Mouse (Mus musculus): ENCODE data around the gene Erich3. TPM values are rescaled to one million over a fixed set of nuclear protein-coding genes. Genes with fewer than 3 reads are reported as not detected.

Erich3 gene
- polyA plus RNA-seq, 1 experiment, result not detected

DNA sequence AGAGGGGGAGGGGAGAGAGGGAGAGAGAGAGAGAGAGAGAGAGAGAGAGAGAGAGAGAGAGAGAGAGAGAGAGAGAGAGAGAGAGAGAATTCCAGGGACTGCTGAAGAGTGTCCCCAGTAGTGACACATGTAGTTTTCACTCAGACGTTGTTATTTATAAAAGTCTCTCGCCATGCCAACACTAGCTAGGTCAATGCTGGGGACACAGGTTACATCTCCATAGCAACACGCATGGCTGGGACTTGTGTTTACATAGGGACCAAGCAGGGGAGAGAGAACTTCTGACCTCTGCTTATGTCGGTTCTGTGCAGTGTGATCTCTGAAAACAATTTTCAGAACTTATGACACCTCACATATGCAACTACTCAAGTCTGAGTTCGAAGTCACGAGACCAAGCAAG, 9.4 kb upstream of the Erich3 start:
- Histone ChIP-seq H3K27ac (ENCODE audit: insufficient read depth, low read depth, low read length) (no peak overlapping the region), H3K36me3 (ENCODE audit: control insufficient read depth, insufficient read depth, low read length) (no peaks in the 10 kb centered on the region), H3K4me1 (ENCODE audit: control insufficient read depth, insufficient read depth, insufficient read length, low read length) (no peaks in the 10 kb centered on the region), H3K4me3 (ENCODE audit: low read depth, low read length) (no peak overlapping the region), H3K27me3 (ENCODE audit: control insufficient read depth, insufficient read depth, low read length) (no peaks in the 10 kb centered on the region)
- WGBS, result 44% methylated on average over 6 of the region's 6 CpGs
- TF ChIP-seq CTCF (IDR thresholded peaks at IDR 0.05; ENCODE audit: extremely low read depth, insufficient read length, insufficient replicate concordance, low read depth, low read length) (no peak), POLR2A (IDR thresholded peaks at IDR 0.05; ENCODE audit: low read depth, low read length) (no peak)

DNA sequence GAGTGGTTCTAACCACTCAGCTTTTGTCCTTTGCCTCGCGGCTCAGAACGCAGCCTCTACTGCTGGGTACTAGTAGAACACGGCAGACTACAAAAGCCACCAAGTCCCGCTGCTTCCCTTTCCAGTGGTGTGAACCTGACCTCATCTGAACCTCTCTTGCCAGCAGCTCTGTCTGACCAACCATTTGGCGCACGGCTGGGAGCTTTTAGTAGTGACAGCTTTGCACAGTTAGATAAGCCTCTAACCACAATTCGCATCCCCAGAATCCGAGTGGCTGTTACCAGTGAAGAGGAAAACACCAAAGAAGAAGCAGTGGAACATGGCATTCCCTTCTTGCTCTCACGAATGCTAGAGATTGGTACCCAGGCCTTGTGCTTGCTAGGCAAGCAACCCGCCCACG, 8.8 kb upstream of the Erich3 start:
- WGBS, result 73% methylated on average over 12 of the region's 12 CpGs
- TF ChIP-seq POLR2A (IDR thresholded peaks at IDR 0.05; ENCODE audit: low read depth, low read length) (no peak), CTCF (IDR thresholded peaks at IDR 0.05; ENCODE audit: extremely low read depth, insufficient read length, insufficient replicate concordance, low read depth, low read length) (no peak)
- no peaks in the 10 kb centered on the region for H3K36me3 ChIP-seq (ENCODE audit: control insufficient read depth, insufficient read depth, low read length)

DNA sequence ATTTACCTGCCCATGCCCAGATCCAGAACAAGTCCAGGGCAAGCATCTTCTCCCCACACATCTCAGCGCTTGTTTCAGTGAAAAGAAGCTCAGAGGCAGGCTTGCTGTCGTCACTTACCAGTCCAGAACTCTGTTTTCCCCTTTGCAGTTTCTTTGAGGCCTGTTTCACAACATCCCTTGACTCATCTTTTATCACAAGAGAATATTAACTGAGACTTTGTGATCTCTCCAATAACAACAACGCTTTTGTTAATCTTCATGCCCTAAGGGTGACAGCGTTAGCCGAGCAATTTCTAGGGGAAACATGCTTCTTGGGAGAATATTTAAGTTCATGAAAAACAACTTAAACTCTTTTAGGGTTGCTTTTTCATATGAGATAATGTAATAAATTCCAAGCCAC, 7.9 kb upstream of the Erich3 start:
- no peak overlapping the region for H3K4me3 ChIP-seq (ENCODE audit: low read depth, low read length)
- 86% methylated on average over 5 of the region's 5 CpGs for WGBS
- TF ChIP-seq CTCF (IDR thresholded peaks at IDR 0.05; ENCODE audit: extremely low read depth, insufficient read length, insufficient replicate concordance, low read depth, low read length), result no peak
- TF ChIP-seq POLR2A (IDR thresholded peaks at IDR 0.05; ENCODE audit: low read depth, low read length), result no peak

More for the DNA sequence above, 8.8 kb upstream of the Erich3 start:
- Histone ChIP-seq H3K4me3 (ENCODE audit: low read depth, low read length) (no peak overlapping the region), H3K27ac (ENCODE audit: insufficient read depth, low read depth, low read length) (no peak overlapping the region), H3K27me3 (ENCODE audit: control insufficient read depth, insufficient read depth, low read length) (no peaks in the 10 kb centered on the region), H3K4me1 (ENCODE audit: control insufficient read depth, insufficient read depth, insufficient read length, low read length) (no peaks in the 10 kb centered on the region)

DNA sequence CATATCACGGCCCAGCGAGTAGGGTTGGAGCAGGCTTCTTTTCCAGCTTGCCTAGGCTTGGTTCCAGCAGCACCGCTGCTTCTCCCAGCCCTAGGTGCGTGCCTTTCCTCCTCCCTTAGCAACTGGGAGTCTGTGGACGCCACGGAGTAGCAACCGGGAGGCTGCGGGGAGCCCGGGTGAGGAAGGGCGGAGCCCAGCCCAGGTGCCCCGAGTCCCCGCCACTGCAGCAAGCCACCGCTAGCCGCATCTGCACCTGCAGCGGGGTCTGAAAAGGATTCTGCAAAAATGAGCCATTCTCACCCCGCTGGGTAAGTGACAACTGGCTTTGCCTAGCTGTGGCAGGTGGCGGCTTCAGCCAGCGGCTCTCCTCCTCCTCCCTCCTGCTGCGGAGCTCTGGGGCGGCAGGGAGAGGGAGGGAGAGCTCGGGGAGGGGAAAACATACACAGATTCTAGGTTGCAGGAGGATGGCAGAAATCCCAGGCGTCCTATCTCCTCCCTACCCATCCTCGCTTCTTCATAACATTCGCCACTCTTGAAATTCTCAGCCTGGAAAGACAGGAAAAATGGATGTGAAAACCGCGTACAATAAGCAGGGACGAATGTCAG, 420 bp downstream of the Erich3 start:
- H3K27me3 ChIP-seq (ENCODE audit: control insufficient read depth, insufficient read depth, low read length), result peaks cover 12% of the 10 kb centered on the region; the same call in 1 of the 2 replicates
- no peaks in the 10 kb centered on the region for H3K36me3 ChIP-seq (ENCODE audit: control insufficient read depth, insufficient read depth, low read length)
- WGBS, result 8% methylated on average over 26 of the region's 27 CpGs
- no peak for TF ChIP-seq POLR2A (IDR thresholded peaks at IDR 0.05; ENCODE audit: low read depth, low read length)
- no peaks in the 10 kb centered on the region; the same call in 1 of the 2 replicates for H3K4me1 ChIP-seq (ENCODE audit: control insufficient read depth, insufficient read depth, insufficient read length, low read length)
- H3K4me3 ChIP-seq (ENCODE audit: low read depth, low read length), result no peak overlapping the region
- H3K27ac ChIP-seq (ENCODE audit: insufficient read depth, low read depth, low read length), result no peak overlapping the region

More for the DNA sequence above, 7.9 kb upstream of the Erich3 start:
- H3K27ac ChIP-seq (ENCODE audit: insufficient read depth, low read depth, low read length), result no peak overlapping the region
- no peaks in the 10 kb centered on the region for H3K4me1 ChIP-seq (ENCODE audit: control insufficient read depth, insufficient read depth, insufficient read length, low read length)
- no peaks in the 10 kb centered on the region for H3K36me3 ChIP-seq (ENCODE audit: control insufficient read depth, insufficient read depth, low read length)
- no peaks in the 10 kb centered on the region for H3K27me3 ChIP-seq (ENCODE audit: control insufficient read depth, insufficient read depth, low read length)

DNA sequence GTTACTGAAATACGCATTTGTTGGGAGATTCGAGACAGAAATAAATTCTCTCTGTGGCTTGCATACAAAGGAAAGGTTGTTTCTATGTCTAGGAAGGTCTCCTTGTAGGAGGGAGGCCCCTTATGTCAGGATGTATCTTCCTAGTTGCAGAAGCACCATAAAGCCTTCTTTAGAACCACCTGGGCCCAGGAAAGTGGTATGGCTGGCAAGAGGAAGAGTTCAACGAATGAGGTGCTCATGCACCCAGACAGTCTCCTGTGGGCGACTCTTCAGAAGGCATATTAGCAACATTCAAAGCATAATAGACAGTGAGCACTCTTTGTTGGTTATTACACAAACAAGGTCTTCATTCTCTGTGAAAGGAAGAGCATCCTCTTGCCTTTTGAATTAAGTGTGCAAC, 977 bp downstream of the Erich3 start:
- TF ChIP-seq CTCF (IDR thresholded peaks at IDR 0.05; ENCODE audit: extremely low read depth, insufficient read length, insufficient replicate concordance, low read depth, low read length) (no peak), POLR2A (IDR thresholded peaks at IDR 0.05; ENCODE audit: low read depth, low read length) (no peak)
- Histone ChIP-seq H3K4me3 (ENCODE audit: low read depth, low read length) (no peak overlapping the region), H3K27ac (ENCODE audit: insufficient read depth, low read depth, low read length) (no peak overlapping the region), H3K4me1 (ENCODE audit: control insufficient read depth, insufficient read depth, insufficient read length, low read length) (no peaks in the 10 kb centered on the region; the same call in 1 of the 2 replicates), H3K36me3 (ENCODE audit: control insufficient read depth, insufficient read depth, low read length) (no peaks in the 10 kb centered on the region), H3K27me3 (ENCODE audit: control insufficient read depth, insufficient read depth, low read length) (peaks cover 12% of the 10 kb centered on the region; the same call in 1 of the 2 replicates)
- 48% methylated on average over 4 of the region's 4 CpGs for WGBS

DNA sequence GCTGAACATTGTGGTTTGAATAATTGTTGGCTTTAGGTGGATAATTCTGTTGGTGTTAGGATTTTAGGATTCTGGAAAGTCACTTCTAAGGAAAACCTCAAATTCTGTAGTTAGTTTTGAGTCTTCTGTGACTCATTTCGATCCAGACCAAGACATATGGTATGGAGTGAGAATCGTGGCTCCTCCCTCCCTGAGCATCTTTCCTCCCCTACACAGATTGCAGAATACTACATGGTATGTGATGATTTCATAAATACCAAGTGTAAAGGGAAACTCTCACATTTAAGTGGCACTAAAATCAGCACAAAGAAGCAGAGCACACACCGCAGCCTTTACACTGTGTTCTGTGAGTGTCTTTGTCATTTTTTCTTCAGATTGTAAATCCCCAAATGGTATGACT, 4.8 kb downstream of the Erich3 start:
- 79% methylated on average over 3 of the region's 3 CpGs for WGBS

DNA sequence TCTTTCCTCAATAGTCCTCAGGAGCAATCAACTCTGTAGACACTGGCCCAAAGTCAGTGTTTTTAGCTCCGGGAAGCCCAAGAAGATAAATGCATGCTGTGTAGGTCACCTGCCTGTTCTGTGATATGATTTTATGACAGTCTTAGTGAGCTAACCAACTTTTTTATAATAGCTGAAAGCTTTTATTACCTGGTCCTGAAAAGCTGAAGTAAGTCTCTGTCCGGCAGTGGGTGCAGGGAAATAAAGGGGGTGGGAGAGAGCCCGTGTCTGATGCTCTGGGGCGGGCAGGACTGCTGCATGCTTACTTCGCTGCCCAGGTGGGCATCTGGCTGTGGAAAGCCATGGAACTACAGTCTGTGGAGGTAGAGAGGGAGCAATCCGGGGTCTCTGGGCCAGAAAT, 6.9 kb downstream of the Erich3 start:
- no peaks in the 10 kb centered on the region for H3K4me1 ChIP-seq (ENCODE audit: control insufficient read depth, insufficient read depth, insufficient read length, low read length)
- no peak overlapping the region for H3K4me3 ChIP-seq (ENCODE audit: low read depth, low read length)
- WGBS, result 45% methylated on average over 6 of the region's 6 CpGs
- no peak for TF ChIP-seq POLR2A (IDR thresholded peaks at IDR 0.05; ENCODE audit: low read depth, low read length)
- no peak for TF ChIP-seq CTCF (IDR thresholded peaks at IDR 0.05; ENCODE audit: extremely low read depth, insufficient read length, insufficient replicate concordance, low read depth, low read length)
- H3K27ac ChIP-seq (ENCODE audit: insufficient read depth, low read depth, low read length), result no peak overlapping the region
- 0 out of 2 replicates have a peak, but pooled peaks cover 4% of the 10 kb centered on the region for H3K27me3 ChIP-seq (ENCODE audit: control insufficient read depth, insufficient read depth, low read length)
- H3K36me3 ChIP-seq (ENCODE audit: control insufficient read depth, insufficient read depth, low read length), result no peaks in the 10 kb centered on the region

More for the DNA sequence above, 4.8 kb downstream of the Erich3 start:
- no peaks in the 10 kb centered on the region; the same call in 1 of the 2 replicates for H3K4me1 ChIP-seq (ENCODE audit: control insufficient read depth, insufficient read depth, insufficient read length, low read length)
- TF ChIP-seq POLR2A (IDR thresholded peaks at IDR 0.05; ENCODE audit: low read depth, low read length) (no peak), CTCF (IDR thresholded peaks at IDR 0.05; ENCODE audit: extremely low read depth, insufficient read length, insufficient replicate concordance, low read depth, low read length) (no peak)
- H3K27ac ChIP-seq (ENCODE audit: insufficient read depth, low read depth, low read length), result no peak overlapping the region
- no peak overlapping the region for H3K4me3 ChIP-seq (ENCODE audit: low read depth, low read length)
- H3K27me3 ChIP-seq (ENCODE audit: control insufficient read depth, insufficient read depth, low read length), result peaks cover 12% of the 10 kb centered on the region; the same call in 1 of the 2 replicates
- H3K36me3 ChIP-seq (ENCODE audit: control insufficient read depth, insufficient read depth, low read length), result no peaks in the 10 kb centered on the region
